Mouse (Mus musculus) olfactory bulb, adult 2 months (tissue): Measurements from ENCODE around the gene Grap2. TPM values are rescaled to one million over a fixed set of nuclear protein-coding genes. Genes with fewer than 3 reads are reported as not detected.
A peak's percentile ranks its signal among the peaks of the same experiment; 100 is the strongest.

Source experiments
- H3K27ac ChIP-seq: fragments of 200-500 bp; 2 replicates; pipeline ENCODE4 v1.5.1; 2012; ENCODE audit warnings: low read depth, low read length; ENCODE audit not compliant: insufficient read depth
- H3K4me1 ChIP-seq: fragments of 200-500 bp; 2 replicates; pipeline ENCODE4 v1.6.1; 2012; ENCODE audit warnings: low read length; ENCODE audit not compliant: control insufficient read depth, insufficient read depth
- H3K4me3 ChIP-seq: fragments of 200-500 bp; 2 replicates; pipeline ENCODE4 v1.5.1; 2012; ENCODE audit warnings: mild to moderate bottlenecking, low read depth, low read length, moderate library complexity; ENCODE audit not compliant: insufficient read depth
- CTCF ChIP-seq: fragments of 200-500 bp; IDR thresholded peaks from 2 replicates; pipeline ENCODE4 v1.5.1; 2012; ENCODE audit warnings: low read depth, mild to moderate bottlenecking, low read length, moderate library complexity; ENCODE audit not compliant: insufficient read depth
- POLR2A ChIP-seq: fragments of 200-500 bp; IDR thresholded peaks from 2 replicates; pipeline ENCODE4 v1.6.1; 2012; ENCODE audit warnings: mild to moderate bottlenecking, low read depth, low read length, moderate library complexity; ENCODE audit not compliant: insufficient read depth
- WGBS: fragments of 180-500 bp; shearing (Covaris S2); methylation state at CpG from one replicate; pipeline ENCODE4 v1.1.7; 2018; 5-methylcytosine and 5-hydroxymethylcytosine counted together
- polyA plus RNA-seq: library from polyadenylated mRNA; stranded (reverse); fragments of >200 nt; gene quantifications from 2 replicates; pipeline ENCODE4 v1.2.4, GENCODE M21; 2012; ENCODE audit warnings: low replicate concordance; ENCODE audit not compliant: missing spikeins, insufficient read depth, insufficient read length

Gene Grap2
- polyA plus RNA-seq, 1 experiment: not detected

- WGBS: 49% methylated on average over 13 of the region's 13 CpGs
- H3K4me1 ChIP-seq: peaks cover 28% of the 10 kb centered on the region
- no peak overlapping the region for H3K4me3 ChIP-seq
- H3K27ac ChIP-seq: 0 out of 2 replicates have a peak overlapping the region, but pooled peaks have one; percentile 2
- TF ChIP-seq CTCF (no peak), POLR2A (no peak)
Measured at GRCm38 (mm10) chr15:80636757-80637372, 64.5 kb downstream of the Grap2 start.

- WGBS: 77% methylated on average over 11 of the region's 11 CpGs
Measured at GRCm38 (mm10) chr15:80639071-80639702, 66.8 kb downstream of the Grap2 start.

GRCm38 (mm10) chr15:80639874-80640273 is 67.5 kb downstream of the Grap2 start:
- Histone ChIP-seq H3K4me3 (no peak overlapping the region), H3K4me1 (peaks cover 23% of the 10 kb centered on the region), H3K27ac (no peak overlapping the region)
- WGBS: 97% methylated on average over 3 of the region's 3 CpGs
- TF ChIP-seq CTCF (no peak), POLR2A (no peak)

More at GRCm38 (mm10) chr15:80639071-80639702, 66.8 kb downstream of the Grap2 start:
- Histone ChIP-seq H3K4me3 (no peak overlapping the region), H3K27ac (no peak overlapping the region), H3K4me1 (peaks cover 23% of the 10 kb centered on the region)
- TF ChIP-seq CTCF: no peak
- no peak for TF ChIP-seq POLR2A

- no peak for TF ChIP-seq POLR2A
- no peak for TF ChIP-seq CTCF
- 83% methylated on average over 2 of the region's 2 CpGs for WGBS
- peaks cover 17% of the 10 kb centered on the region for H3K4me1 ChIP-seq
- H3K27ac ChIP-seq: 0 out of 2 replicates have a peak overlapping the region, but pooled peaks have one; percentile 15
- H3K4me3 ChIP-seq: no peak overlapping the region
Measured at GRCm38 (mm10) chr15:80641702-80642435, 69.5 kb downstream of the Grap2 start.

- no peak overlapping the region for H3K27ac ChIP-seq
- no peak overlapping the region for H3K4me3 ChIP-seq
- TF ChIP-seq POLR2A (no peak), CTCF (no peak)
- peaks cover 36% of the 10 kb centered on the region for H3K4me1 ChIP-seq
- WGBS: 85% methylated on average over 17 of the region's 17 CpGs
Measured at GRCm38 (mm10) chr15:80645006-80645797, 72.8 kb downstream of the Grap2 start.

- 68% methylated on average over 15 of the region's 15 CpGs for WGBS
- no peak overlapping the region for H3K4me3 ChIP-seq
- no peak; the same call in 1 of the 2 replicates for TF ChIP-seq POLR2A
- TF ChIP-seq CTCF: no peak
- H3K4me1 ChIP-seq: peaks cover 49% of the 10 kb centered on the region
- peak overlapping the region; percentile 85 for H3K27ac ChIP-seq
Measured at GRCm38 (mm10) chr15:80648977-80649606, 76.7 kb downstream of the Grap2 start.

- no peak for TF ChIP-seq POLR2A
- no peak for TF ChIP-seq CTCF
- Histone ChIP-seq H3K27ac (peak overlapping the region; percentile 4; the same call in 1 of the 2 replicates), H3K4me3 (no peak overlapping the region), H3K4me1 (peaks cover 49% of the 10 kb centered on the region)
- WGBS: 67% methylated on average over 2 of the region's 2 CpGs
Measured at GRCm38 (mm10) chr15:80650412-80650811, 78.0 kb downstream of the Grap2 start.

- Histone ChIP-seq H3K4me1 (peaks cover 38% of the 10 kb centered on the region), H3K27ac (peak overlapping the region; percentile 79), H3K4me3 (no peak overlapping the region)
- WGBS: 50% methylated on average over 8 of the region's 8 CpGs
- TF ChIP-seq CTCF (no peak), POLR2A (no peak)
Measured at GRCm38 (mm10) chr15:80653865-80654264, 81.5 kb downstream of the Grap2 start.
